Mouse (Mus musculus) limb, embryonic 15.5 days (tissue): ENCODE results near the gene Dcaf6. TPM values are rescaled to one million over a fixed set of nuclear protein-coding genes. Genes with fewer than 3 reads are reported as not detected.

Experiments used
- ATAC-seq: fragments of 200-750 bp; cut with Nextera tagmentation; 2 replicates; pipeline ENCODE4 v1.8.0; 2017; ENCODE audit warnings: low read depth, moderate TSS enrichment; ENCODE audit not compliant: insufficient number of reproducible peaks, low FRiP score, low TSS enrichment
- H3K27ac ChIP-seq: fragments of 300-500 bp; sonication (generic); 2 replicates; pipeline ENCODE4 v1.5.1; 2015; ENCODE audit warnings: moderate library complexity, mild to moderate bottlenecking, inconsistent platforms
- H3K27me3 ChIP-seq: fragments of 300-500 bp; sonication (generic); 2 replicates; pipeline ENCODE4 v1.6.1; 2015; ENCODE audit warnings: inconsistent platforms
- H3K36me3 ChIP-seq: fragments of 300-500 bp; sonication (generic); 2 replicates; pipeline ENCODE4 v1.6.1; 2015; ENCODE audit warnings: inconsistent platforms
- H3K4me1 ChIP-seq: fragments of 300-500 bp; sonication (generic); 2 replicates; pipeline ENCODE4 v1.6.1; 2015; ENCODE audit warnings: inconsistent platforms
- H3K4me2 ChIP-seq: fragments of 300-500 bp; sonication (generic); 2 replicates; pipeline ENCODE4 v1.6.1; 2015; ENCODE audit warnings: mild to moderate bottlenecking, inconsistent platforms
- H3K4me3 ChIP-seq: fragments of 300-500 bp; sonication (generic); 2 replicates; pipeline ENCODE4 v1.5.1; 2015; ENCODE audit warnings: mild to moderate bottlenecking, inconsistent platforms
- H3K9ac ChIP-seq: fragments of 300-500 bp; sonication (generic); 2 replicates; pipeline ENCODE4 v1.6.1; 2015; ENCODE audit warnings: inconsistent platforms
- H3K9me3 ChIP-seq: fragments of 300-500 bp; sonication (generic); 2 replicates; pipeline ENCODE4 v1.6.1; 2016; ENCODE audit warnings: inconsistent platforms
- WGBS: fragments of 180-500 bp; shearing (Covaris S2); methylation state at CpG from one replicate; pipeline ENCODE4 v1.1.7; 2015; 5-methylcytosine and 5-hydroxymethylcytosine counted together
- polyA plus RNA-seq: library from polyadenylated mRNA; unstranded; fragments of >200 nt; fragmentation: Nextera tagmentation; extraction: Ambion mirVana; gene quantifications from 2 replicates; pipeline ENCODE4 v1.2.1, GENCODE M21; 2015

Dcaf6 gene
- polyA plus RNA-seq, 1 experiment from 2014 or later: 18.8 TPM

DNA sequence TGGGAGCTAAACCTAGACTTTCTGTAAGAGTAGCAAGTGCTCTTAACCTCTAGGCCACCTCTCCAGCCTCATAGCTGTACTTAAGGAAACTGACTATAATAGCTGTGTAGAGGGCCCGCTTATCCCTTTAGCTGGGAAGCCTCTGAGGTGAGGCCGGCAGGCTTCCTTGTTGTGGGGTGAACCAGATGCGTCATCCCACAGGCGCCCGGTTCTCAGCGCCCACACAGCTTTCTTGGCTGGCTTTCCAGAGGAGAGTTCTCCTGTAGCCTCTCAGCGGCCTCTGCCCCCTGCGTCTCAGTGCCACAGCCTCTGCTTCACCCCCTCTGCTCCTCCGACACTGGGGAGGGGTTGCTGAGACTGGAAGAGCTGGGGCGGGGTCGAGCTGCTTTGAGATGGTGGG lies 143.9 kb downstream of the Dcaf6 start:
- peaks cover 14% of the 10 kb centered on the region for H3K4me1 ChIP-seq
- no peaks in the 10 kb centered on the region for H3K27me3 ChIP-seq
- H3K4me2 ChIP-seq: no peak overlapping the region
- no peak overlapping the region for H3K4me3 ChIP-seq
- 65% methylated on average over 11 of the region's 11 CpGs for WGBS
- no peaks in the 10 kb centered on the region for H3K9me3 ChIP-seq
- peaks cover 33% of the 10 kb centered on the region for H3K36me3 ChIP-seq
- no peak for ATAC-seq
- H3K9ac ChIP-seq: no peak overlapping the region
- H3K27ac ChIP-seq: no peak overlapping the region

DNA sequence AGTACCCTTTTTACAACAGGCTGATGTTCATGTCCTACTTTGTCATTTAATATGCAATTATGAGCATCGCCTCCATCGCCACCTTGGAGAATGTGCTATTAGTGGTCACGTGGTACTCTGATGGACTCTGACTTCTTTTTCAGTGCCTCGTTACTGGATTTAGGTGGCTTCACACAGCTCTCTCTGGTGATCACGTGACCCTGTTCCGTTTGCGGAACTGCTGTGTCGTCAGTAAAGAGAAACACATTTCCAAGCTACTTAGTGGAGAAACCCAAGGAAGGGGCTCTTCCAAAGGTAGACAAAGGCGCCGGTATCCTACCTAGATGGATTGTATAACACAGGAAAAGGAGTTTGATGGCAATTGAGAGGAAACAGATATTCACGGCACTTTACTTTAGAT lies 152.1 kb downstream of the Dcaf6 start:
- Histone ChIP-seq H3K4me1 (no peaks in the 10 kb centered on the region), H3K27ac (no peak overlapping the region), H3K4me2 (no peak overlapping the region), H3K9ac (no peak overlapping the region), H3K27me3 (no peaks in the 10 kb centered on the region), H3K36me3 (peaks cover 33% of the 10 kb centered on the region), H3K9me3 (no peaks in the 10 kb centered on the region), H3K4me3 (no peak overlapping the region)
- WGBS: 73% methylated on average over 11 of the region's 11 CpGs
- ATAC-seq: no peak

- ATAC-seq: no peak
- Histone ChIP-seq H3K27ac (no peak overlapping the region), H3K9me3 (no peaks in the 10 kb centered on the region), H3K27me3 (no peaks in the 10 kb centered on the region), H3K4me2 (no peak overlapping the region), H3K4me1 (peaks cover 5% of the 10 kb centered on the region; the same call in 1 of the 2 replicates), H3K4me3 (no peak overlapping the region), H3K9ac (no peak overlapping the region), H3K36me3 (peaks cover 11% of the 10 kb centered on the region)
- WGBS: 89% methylated on average over 7 of the region's 7 CpGs
These were observed 155.9 kb downstream of the Dcaf6 start for GRCm38 (mm10) chr1:165304341-165304740.

DNA sequence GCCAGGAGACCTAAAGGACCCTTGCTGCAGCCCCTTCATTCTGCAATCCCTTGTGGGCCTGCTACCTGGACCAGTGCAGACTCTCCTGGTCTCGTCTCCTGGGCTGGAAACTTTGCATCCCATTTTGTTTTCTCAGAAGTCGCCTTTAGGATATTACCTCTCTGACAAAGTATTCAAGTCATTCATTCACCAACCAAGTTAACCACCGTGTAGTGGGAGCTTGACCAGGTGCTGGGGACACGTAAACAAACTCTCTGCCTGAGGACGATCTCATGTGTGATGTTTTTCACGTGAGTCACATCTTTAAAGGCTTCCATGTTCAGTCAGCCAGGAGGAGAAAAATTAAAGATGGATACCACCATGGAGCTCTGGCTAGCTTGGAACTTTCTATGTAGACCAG lies 157.1 kb downstream of the Dcaf6 start:
- H3K9ac ChIP-seq: no peak overlapping the region
- peak overlapping the region; percentile 65 for H3K27ac ChIP-seq
- H3K27me3 ChIP-seq: no peaks in the 10 kb centered on the region
- H3K9me3 ChIP-seq: no peaks in the 10 kb centered on the region
- peaks cover 11% of the 10 kb centered on the region for H3K36me3 ChIP-seq
- peaks cover 5% of the 10 kb centered on the region; the same call in 1 of the 2 replicates for H3K4me1 ChIP-seq
- WGBS: 62% methylated on average over 6 of the region's 6 CpGs
- H3K4me3 ChIP-seq: no peak overlapping the region
- no peak for ATAC-seq
- no peak overlapping the region for H3K4me2 ChIP-seq

DNA sequence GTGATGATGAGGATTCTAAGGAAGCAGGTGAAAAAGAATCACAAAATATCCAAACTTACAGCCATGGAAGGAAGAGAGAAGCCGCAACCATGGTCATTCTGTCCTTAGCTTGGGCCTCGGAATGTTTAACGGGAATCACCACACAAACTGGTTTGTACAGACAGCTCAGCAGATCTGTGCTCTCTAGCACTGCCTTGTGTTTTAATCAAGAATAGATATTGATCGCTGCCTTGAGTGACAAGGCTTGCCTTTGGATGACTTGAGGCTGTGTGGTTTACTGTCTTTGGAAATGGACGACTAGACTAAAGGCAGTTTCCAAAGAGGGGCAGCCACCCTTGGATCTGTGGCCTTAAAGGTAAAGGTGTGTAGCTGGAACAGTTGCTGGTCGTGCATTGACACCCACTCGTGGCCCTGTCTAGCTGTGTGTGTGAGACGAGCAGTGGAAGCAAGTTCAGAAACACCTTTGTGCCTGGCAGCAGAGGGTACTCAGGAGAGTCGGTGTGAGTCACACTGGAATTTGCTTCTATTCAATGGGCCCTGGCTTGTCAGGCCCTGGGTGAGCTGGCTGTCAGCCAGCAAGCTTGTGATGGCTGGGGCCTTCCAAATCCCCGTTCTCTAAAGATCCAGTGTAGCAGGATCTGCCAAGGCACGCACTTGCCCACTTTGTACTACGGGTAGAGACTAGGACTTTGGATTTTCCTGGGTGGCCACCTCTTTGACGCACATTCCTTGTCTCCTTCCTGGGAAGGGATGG lies 157.6 kb downstream of the Dcaf6 start:
- WGBS: 64% methylated on average over 13 of the region's 13 CpGs
- Histone ChIP-seq H3K4me1 (peaks cover 5% of the 10 kb centered on the region; the same call in 1 of the 2 replicates), H3K4me2 (no peak overlapping the region), H3K9me3 (no peaks in the 10 kb centered on the region), H3K36me3 (peaks cover 11% of the 10 kb centered on the region), H3K9ac (0 out of 2 replicates have a peak overlapping the region, but pooled peaks have one; percentile 1), H3K27ac (peak overlapping the region; percentile 65), H3K27me3 (no peaks in the 10 kb centered on the region), H3K4me3 (no peak overlapping the region)
- peak; percentile 74; the same call in 1 of the 2 replicates for ATAC-seq

DNA sequence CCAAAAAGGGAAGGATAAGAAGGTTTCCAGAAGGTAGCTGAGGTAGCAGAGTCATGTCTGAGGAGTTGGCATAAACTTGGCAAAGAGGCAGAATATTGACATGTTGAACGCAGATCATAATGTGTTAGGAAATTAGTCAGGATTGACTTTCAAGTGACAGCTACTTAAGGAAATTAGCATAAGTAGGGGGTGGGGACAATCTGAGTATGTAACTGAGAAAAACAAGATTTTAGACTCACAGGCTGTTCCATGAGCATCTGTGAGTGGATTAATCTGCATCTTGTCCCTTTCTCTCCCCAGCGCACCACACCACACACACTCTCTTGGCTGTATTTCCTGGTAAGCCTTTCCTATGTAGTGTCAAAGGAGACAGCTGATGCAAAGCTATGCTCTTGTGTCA lies 158.7 kb downstream of the Dcaf6 start:
- H3K27me3 ChIP-seq: no peaks in the 10 kb centered on the region
- H3K9me3 ChIP-seq: no peaks in the 10 kb centered on the region
- H3K36me3 ChIP-seq: peaks cover 6% of the 10 kb centered on the region
- no peak overlapping the region for H3K9ac ChIP-seq
- ATAC-seq: no peak
- peaks cover 5% of the 10 kb centered on the region; the same call in 1 of the 2 replicates for H3K4me1 ChIP-seq
- no peak overlapping the region for H3K4me3 ChIP-seq
- H3K27ac ChIP-seq: peak overlapping the region; percentile 65; the same call in 1 of the 2 replicates
- 82% methylated on average over 2 of the region's 2 CpGs for WGBS
- H3K4me2 ChIP-seq: no peak overlapping the region

DNA sequence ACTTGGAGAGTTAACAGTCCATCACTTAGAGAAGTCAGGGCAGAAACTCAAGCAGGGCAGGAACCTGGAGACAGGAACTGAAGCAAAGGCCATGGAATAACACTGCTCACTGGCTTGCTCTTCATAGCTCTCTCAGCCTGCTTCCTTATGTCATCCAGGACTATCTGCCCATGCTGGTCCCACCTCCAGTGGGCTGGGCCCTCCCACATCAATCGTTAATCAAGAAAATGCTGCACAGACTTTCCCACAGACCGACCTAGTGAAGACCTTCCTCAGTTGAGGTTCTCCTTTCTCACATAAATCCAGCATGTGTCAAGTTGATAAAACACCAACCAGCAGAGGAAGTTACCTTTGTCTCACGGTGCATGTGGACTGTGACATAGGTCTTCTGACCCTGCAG lies 159.2 kb downstream of the Dcaf6 start:
- Histone ChIP-seq H3K4me1 (peaks cover 5% of the 10 kb centered on the region; the same call in 1 of the 2 replicates), H3K36me3 (peaks cover 3% of the 10 kb centered on the region), H3K27ac (no peak overlapping the region), H3K9me3 (no peaks in the 10 kb centered on the region), H3K4me3 (no peak overlapping the region), H3K9ac (no peak overlapping the region), H3K4me2 (no peak overlapping the region), H3K27me3 (no peaks in the 10 kb centered on the region)
- WGBS: 62% methylated on average over 3 of the region's 3 CpGs
- no peak for ATAC-seq

GRCm38 (mm10) chr1:165295489-165295888 lies 164.8 kb downstream of the Dcaf6 start, which contains the start of gene Gpr161:
Gene Gpr161, plus strand, starts transcription at chr1:165295789.
- WGBS: 90% methylated on average over 1 of the region's 1 CpGs
- Histone ChIP-seq H3K9me3 (no peaks in the 10 kb centered on the region), H3K36me3 (peaks cover 16% of the 10 kb centered on the region), H3K4me3 (no peak within 1 kb of the TSS), H3K27ac (no peak within 1 kb of the TSS), H3K4me1 (no peaks in the 10 kb centered on the region), H3K9ac (no peak within 1 kb of the TSS), H3K27me3 (no peaks in the 10 kb centered on the region), H3K4me2 (no peak within 1 kb of the TSS)
- no peak for ATAC-seq

DNA sequence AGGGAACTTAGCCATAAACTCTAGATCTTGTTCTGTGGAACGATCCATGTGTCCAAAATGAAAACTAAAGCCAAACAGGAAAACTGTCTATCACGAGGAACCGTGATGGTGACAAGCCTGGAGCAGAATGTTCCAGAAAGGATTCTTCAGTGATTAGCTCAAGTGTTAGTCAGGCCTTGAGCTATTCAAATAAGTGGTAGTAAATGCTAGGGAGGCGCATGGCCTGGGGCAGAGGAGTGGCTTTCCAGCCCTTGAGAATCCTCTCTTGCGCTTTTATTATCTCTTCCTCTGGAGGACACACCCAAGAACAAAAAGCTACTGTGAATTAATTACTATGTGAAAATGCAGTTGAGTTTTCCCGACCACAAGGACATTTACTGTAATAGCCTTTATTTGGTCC lies 168.7 kb downstream of the Dcaf6 start:
- Histone ChIP-seq H3K36me3 (peaks cover 16% of the 10 kb centered on the region), H3K4me3 (no peak overlapping the region), H3K9ac (no peak overlapping the region), H3K9me3 (no peaks in the 10 kb centered on the region), H3K4me2 (no peak overlapping the region), H3K4me1 (no peaks in the 10 kb centered on the region), H3K27me3 (no peaks in the 10 kb centered on the region), H3K27ac (no peak overlapping the region)
- ATAC-seq: no peak
- WGBS: 69% methylated on average over 6 of the region's 6 CpGs

- Histone ChIP-seq H3K36me3 (peaks cover 4% of the 10 kb centered on the region), H3K9me3 (no peaks in the 10 kb centered on the region), H3K27ac (no peak overlapping the region), H3K4me3 (no peak overlapping the region), H3K9ac (no peak overlapping the region), H3K4me2 (no peak overlapping the region), H3K4me1 (no peaks in the 10 kb centered on the region), H3K27me3 (no peaks in the 10 kb centered on the region)
- 90% methylated on average over 4 of the region's 4 CpGs for WGBS
- no peak for ATAC-seq
These were observed 170.4 kb downstream of the Dcaf6 start for GRCm38 (mm10) chr1:165289831-165290230.

- Histone ChIP-seq H3K27ac (no peak overlapping the region), H3K4me2 (no peak overlapping the region), H3K9ac (no peak overlapping the region), H3K4me3 (no peak overlapping the region), H3K27me3 (no peaks in the 10 kb centered on the region), H3K36me3 (no peaks in the 10 kb centered on the region), H3K9me3 (no peaks in the 10 kb centered on the region), H3K4me1 (peaks cover 7% of the 10 kb centered on the region; the same call in 1 of the 2 replicates)
- WGBS: 95% methylated on average over 9 of the region's 9 CpGs
- ATAC-seq: no peak
These were observed 172.1 kb downstream of the Dcaf6 start for GRCm38 (mm10) chr1:165288165-165288564.

GRCm38 (mm10) chr1:165284096-165284495 lies 176.2 kb downstream of the Dcaf6 start:
- H3K36me3 ChIP-seq: no peaks in the 10 kb centered on the region
- no peak for ATAC-seq
- H3K4me2 ChIP-seq: no peak overlapping the region
- no peak overlapping the region for H3K27ac ChIP-seq
- H3K9ac ChIP-seq: no peak overlapping the region
- peaks cover 23% of the 10 kb centered on the region; the same call in 1 of the 2 replicates for H3K4me1 ChIP-seq
- H3K27me3 ChIP-seq: no peaks in the 10 kb centered on the region
- WGBS: 66% methylated on average over 7 of the region's 7 CpGs
- no peaks in the 10 kb centered on the region for H3K9me3 ChIP-seq
- H3K4me3 ChIP-seq: no peak overlapping the region
